Mouse (Mus musculus) midbrain, embryonic 10.5 days (tissue): ENCODE data around the gene Hoxd12. TPM values are rescaled to one million over a fixed set of nuclear protein-coding genes. Genes with fewer than 3 reads are reported as not detected.

Experiments
- DNase-seq: peaks from one replicate; pipeline ENCODE4 v3.0.0-alpha.2; 2017; ENCODE audit warnings: low spot score
- H3K27ac ChIP-seq: fragments of 300-500 bp; sonication (generic); replicated peaks from 2 replicates; pipeline ENCODE4 v1.5.1; 2016; ENCODE audit warnings: mild to moderate bottlenecking
- H3K27me3 ChIP-seq: fragments of 300-500 bp; sonication (generic); 2 replicates; pipeline ENCODE4 v1.6.1; 2016; ENCODE audit warnings: low read depth, mild to moderate bottlenecking; ENCODE audit not compliant: poor library complexity, severe bottlenecking
- H3K36me3 ChIP-seq: fragments of 300-500 bp; sonication (generic); 2 replicates; pipeline ENCODE4 v1.6.1; 2016; ENCODE audit warnings: mild to moderate bottlenecking, moderate library complexity
- H3K4me1 ChIP-seq: fragments of 300-500 bp; sonication (generic); 2 replicates; pipeline ENCODE4 v1.6.1; 2016
- H3K4me3 ChIP-seq: fragments of 300-500 bp; sonication (generic); 2 replicates; pipeline ENCODE4 v1.5.1; 2016; ENCODE audit warnings: mild to moderate bottlenecking, moderate library complexity
- H3K9me3 ChIP-seq: fragments of 300-500 bp; sonication (generic); replicated peaks from 2 replicates; pipeline ENCODE4 v1.6.1; 2016; ENCODE audit warnings: mild to moderate bottlenecking
- WGBS: fragments of 180-500 bp; shearing (Covaris S2); methylation state at CpG from one replicate; pipeline ENCODE4 v1.1.7; 2016; 5-methylcytosine and 5-hydroxymethylcytosine counted together
- polyA plus RNA-seq: library from polyadenylated mRNA; unstranded; fragments of >200 nt; fragmentation: Nextera tagmentation; extraction: Ambion mirVana; gene quantifications from 2 replicates; pipeline ENCODE4 v1.2.1, GENCODE M21; 2016

Gene Hoxd12
- polyA plus RNA-seq, 1 experiment from 2014 or later: not detected

- no peaks in the 10 kb centered on the region for H3K9me3 ChIP-seq
- H3K27me3 ChIP-seq: peaks cover 100% of the 10 kb centered on the region
- 5% methylated on average over 12 of the region's 12 CpGs for WGBS
- H3K4me3 ChIP-seq: no peak overlapping the region
- H3K4me1 ChIP-seq: peaks cover 8% of the 10 kb centered on the region
- no peak for DNase-seq
- no peaks in the 10 kb centered on the region for H3K36me3 ChIP-seq
- H3K27ac ChIP-seq: no peak overlapping the region
These were observed 14.2 kb downstream of the Hoxd12 start for GRCm38 (mm10) chr2:74688795-74689573.

DNA sequence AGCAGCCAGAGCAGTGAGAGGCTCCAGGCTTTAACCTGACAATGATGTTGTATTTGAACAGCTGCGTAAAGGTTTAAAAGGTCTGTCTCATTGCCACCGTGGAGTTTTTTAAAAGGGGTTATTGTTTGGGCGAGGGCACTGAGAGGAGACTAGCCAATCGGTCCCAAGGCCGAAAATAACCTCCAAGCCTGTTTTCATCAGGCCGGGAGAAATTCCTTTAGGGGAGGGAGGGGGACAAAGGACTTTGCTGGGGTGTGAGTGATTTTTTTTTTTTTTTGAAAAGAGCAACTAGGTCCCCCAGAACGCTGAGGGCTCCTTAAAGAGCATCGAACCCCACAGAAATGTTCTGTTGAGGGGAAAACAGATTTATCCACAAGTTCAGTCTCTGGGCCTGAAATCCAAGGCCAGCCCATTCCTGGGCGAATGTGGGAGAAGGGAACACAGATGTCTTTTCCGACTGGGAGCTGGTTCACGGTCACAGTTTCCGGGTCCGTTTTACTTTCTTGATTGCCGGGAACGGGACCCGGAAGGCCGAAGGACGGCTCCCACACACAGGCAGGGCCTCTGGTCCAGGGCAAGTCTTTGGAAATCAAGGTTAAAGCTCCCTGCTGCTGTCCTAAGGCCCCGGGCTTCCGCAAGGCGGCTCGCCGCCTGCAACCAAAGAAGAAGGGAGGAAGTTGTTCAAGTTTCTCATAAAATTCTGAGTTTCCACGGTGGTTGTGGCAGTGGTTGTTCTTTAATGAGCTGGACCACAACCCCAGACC is 14.9 kb downstream of the Hoxd12 start:
- 1% methylated on average over 24 of the region's 24 CpGs for whole genome bisulfite sequencing
- no peak overlapping the region for H3K4me3 ChIP-seq
- H3K4me1 ChIP-seq: peaks cover 8% of the 10 kb centered on the region
- peaks cover 100% of the 10 kb centered on the region for H3K27me3 ChIP-seq
- no peak overlapping the region for H3K27ac ChIP-seq
- no peak for DNase-seq
- no peaks in the 10 kb centered on the region for H3K36me3 ChIP-seq
- H3K9me3 ChIP-seq: no peaks in the 10 kb centered on the region

GRCm38 (mm10) chr2:74690338-74690716 is 15.5 kb downstream of the Hoxd12 start:
- Histone ChIP-seq H3K36me3 (no peaks in the 10 kb centered on the region), H3K4me1 (peaks cover 8% of the 10 kb centered on the region), H3K27ac (no peak overlapping the region), H3K4me3 (no peak overlapping the region), H3K9me3 (no peaks in the 10 kb centered on the region), H3K27me3 (peaks cover 100% of the 10 kb centered on the region)
- 9% methylated on average over 8 of the region's 8 CpGs for WGBS
- DNase-seq: no peak

DNA sequence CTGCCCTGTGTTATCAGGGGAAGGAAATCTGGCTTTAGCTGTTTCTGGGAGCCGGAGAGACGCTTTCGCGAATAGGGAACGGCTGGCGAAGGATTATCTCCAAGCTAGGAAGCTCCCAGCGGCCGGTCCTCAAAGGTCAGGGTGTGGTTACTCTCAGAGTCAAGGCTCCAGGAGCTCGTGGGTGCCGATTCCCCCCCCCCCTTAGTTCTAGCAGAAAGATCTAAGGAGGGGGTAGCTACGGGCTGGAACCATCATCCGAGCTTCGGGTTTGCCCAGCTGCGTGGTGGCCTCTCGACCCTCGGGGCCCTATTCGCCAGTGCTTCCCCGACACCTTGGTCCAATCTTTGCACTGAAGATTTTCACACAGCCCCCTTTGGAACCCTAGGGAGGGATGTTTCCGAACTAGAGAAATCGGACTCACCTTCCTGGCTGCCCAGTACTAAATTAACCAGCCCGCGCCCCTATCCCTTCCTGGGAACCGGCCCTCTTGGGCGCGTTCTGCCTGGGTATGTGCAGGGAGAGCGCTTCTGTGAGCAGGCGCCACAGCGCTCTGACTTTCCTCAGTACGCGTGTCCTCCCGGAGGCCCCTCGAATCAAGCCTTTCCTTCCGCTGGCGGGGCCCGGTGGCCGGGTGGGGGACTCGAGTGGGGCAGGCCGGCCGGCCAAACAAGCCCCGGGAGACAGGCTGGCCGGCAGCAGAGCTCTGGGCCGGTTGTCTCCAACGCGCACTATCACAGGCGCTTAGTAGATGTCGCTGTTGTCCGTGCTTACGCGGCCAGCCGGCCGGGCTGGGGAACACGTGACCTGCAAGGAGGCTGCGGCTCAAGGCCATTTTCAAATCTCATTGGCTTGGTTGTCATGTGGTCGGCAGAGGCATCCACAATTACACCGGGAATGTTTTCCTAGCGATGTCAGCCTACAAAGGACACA is 16.5 kb downstream of the Hoxd12 start, which contains the start of gene Hoxd10:
Gene Hoxd10, plus strand, starts transcription at position 903 of the 930 bp plus-strand sequence.
- no peak within 1 kb of the TSS for H3K27ac ChIP-seq
- no peaks in the 10 kb centered on the region for H3K36me3 ChIP-seq
- peaks cover 100% of the 10 kb centered on the region for H3K27me3 ChIP-seq
- WGBS: under 1% methylated on average over 56 of the region's 56 CpGs
- H3K4me3 ChIP-seq: peak within 1 kb of the TSS; percentile 36; the same call in 1 of the 2 replicates
- peaks cover 8% of the 10 kb centered on the region for H3K4me1 ChIP-seq
- DNase-seq: peak; percentile 88
- no peaks in the 10 kb centered on the region for H3K9me3 ChIP-seq

GRCm38 (mm10) chr2:74691995-74692807 is 17.4 kb downstream of the Hoxd12 start:
- H3K27me3 ChIP-seq: peaks cover 100% of the 10 kb centered on the region
- H3K36me3 ChIP-seq: no peaks in the 10 kb centered on the region
- H3K4me3 ChIP-seq: no peak overlapping the region
- H3K9me3 ChIP-seq: no peaks in the 10 kb centered on the region
- peaks cover 8% of the 10 kb centered on the region for H3K4me1 ChIP-seq
- no peak overlapping the region for H3K27ac ChIP-seq
- 5% methylated on average over 35 of the region's 35 CpGs for WGBS
- no peak for DNase-seq

- H3K27me3 ChIP-seq: peaks cover 100% of the 10 kb centered on the region
- peaks cover 13% of the 10 kb centered on the region for H3K4me1 ChIP-seq
- H3K9me3 ChIP-seq: no peaks in the 10 kb centered on the region
- 2% methylated on average over 20 of the region's 20 CpGs for WGBS
- DNase-seq: no peak
- no peak overlapping the region for H3K4me3 ChIP-seq
- no peak overlapping the region for H3K27ac ChIP-seq
- no peaks in the 10 kb centered on the region for H3K36me3 ChIP-seq
These were observed 18.1 kb downstream of the Hoxd12 start for GRCm38 (mm10) chr2:74692808-74693431.

- peak; percentile 24 for DNase-seq
These were observed 18.6 kb downstream of the Hoxd12 start for GRCm38 (mm10) chr2:74693432-74693827.

GRCm38 (mm10) chr2:74694066-74694465 is 19.3 kb downstream of the Hoxd12 start:
- Histone ChIP-seq H3K4me3 (no peak overlapping the region), H3K4me1 (peaks cover 21% of the 10 kb centered on the region), H3K27ac (no peak overlapping the region), H3K9me3 (no peaks in the 10 kb centered on the region), H3K27me3 (peaks cover 100% of the 10 kb centered on the region), H3K36me3 (no peaks in the 10 kb centered on the region)
- peak; percentile 56 for DNase-seq
- WGBS: 2% methylated on average over 16 of the region's 16 CpGs

More at GRCm38 (mm10) chr2:74693432-74693827, 18.6 kb downstream of the Hoxd12 start:
- Histone ChIP-seq H3K36me3 (no peaks in the 10 kb centered on the region), H3K4me3 (no peak overlapping the region), H3K27me3 (peaks cover 100% of the 10 kb centered on the region), H3K27ac (no peak overlapping the region), H3K4me1 (peaks cover 18% of the 10 kb centered on the region), H3K9me3 (no peaks in the 10 kb centered on the region)
- 9% methylated on average over 4 of the region's 4 CpGs for WGBS

DNA sequence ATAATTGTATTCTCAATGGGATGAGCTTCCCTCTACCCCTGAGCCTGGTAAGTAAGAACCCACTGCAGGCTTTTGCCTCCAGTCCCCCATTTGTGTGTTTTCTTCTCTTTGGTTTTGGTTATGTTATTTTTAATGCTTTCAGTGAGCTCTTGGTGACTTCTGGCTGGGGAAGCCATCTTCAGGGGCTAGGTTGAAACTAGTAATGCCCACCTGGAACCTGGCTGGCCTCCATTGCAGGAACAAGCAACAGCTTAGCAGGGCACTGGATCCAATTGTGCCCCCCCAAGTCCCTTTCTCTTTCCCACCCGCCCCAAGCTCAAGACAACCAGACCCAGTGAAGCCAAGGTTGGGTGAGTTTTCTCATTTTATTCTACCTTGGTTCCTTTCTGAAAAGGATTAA is 20.6 kb downstream of the Hoxd12 start:
- Histone ChIP-seq H3K9me3 (no peaks in the 10 kb centered on the region), H3K4me1 (peaks cover 21% of the 10 kb centered on the region), H3K27me3 (peaks cover 100% of the 10 kb centered on the region), H3K36me3 (no peaks in the 10 kb centered on the region), H3K27ac (no peak overlapping the region), H3K4me3 (no peak overlapping the region)
- DNase-seq: peak; percentile 20
- 12% methylated on average over 1 of the region's 1 CpGs for WGBS

GRCm38 (mm10) chr2:74695813-74696430 is 21.1 kb downstream of the Hoxd12 start:
- 3% methylated on average over 7 of the region's 7 CpGs for WGBS
- DNase-seq: peak; percentile 22
- H3K36me3 ChIP-seq: no peaks in the 10 kb centered on the region
- H3K27ac ChIP-seq: no peak overlapping the region
- peaks cover 21% of the 10 kb centered on the region for H3K4me1 ChIP-seq
- peaks cover 100% of the 10 kb centered on the region for H3K27me3 ChIP-seq
- H3K4me3 ChIP-seq: no peak overlapping the region
- no peaks in the 10 kb centered on the region for H3K9me3 ChIP-seq
